Mouse (Mus musculus): ENCODE data around the gene Retn. TPM values are rescaled to one million over a fixed set of nuclear protein-coding genes. Genes with fewer than 3 reads are reported as not detected.

The Retn gene
- polyA plus RNA-seq, 1 experiment from 2014 or later, result 0.39 TPM

GRCm38 (mm10) chr8:3628014-3628413 is 27.6 kb upstream of the Retn start:
- DNase-seq (ENCODE audit: low spot score) (no peak), ATAC-seq (ENCODE audit: low FRiP score) (no peak)
- H3K4me2 ChIP-seq (replicated peaks), result no peak overlapping the region
- no peak overlapping the region for H3K4me3 ChIP-seq (replicated peaks; ENCODE audit: low read length)
- H3K9me3 ChIP-seq (ENCODE audit: control insufficient read depth, low read length), result no peaks in the 10 kb centered on the region
- 31% methylated on average over 5 of the region's 5 CpGs for WGBS
- H3K4me1 ChIP-seq (replicated peaks; ENCODE audit: control insufficient read depth, insufficient read depth, low read length), result peaks cover 5% of the 10 kb centered on the region; the same call in 1 of the 2 replicates
- H3K36me3 ChIP-seq (replicated peaks; ENCODE audit: control insufficient read depth, insufficient read depth), result no peaks in the 10 kb centered on the region
- H3K27me3 ChIP-seq (ENCODE audit: control insufficient read depth, insufficient read depth, low read length), result 0 out of 2 replicates have a peak, but pooled peaks cover 10% of the 10 kb centered on the region
- H3K27ac ChIP-seq, result no peak overlapping the region
- no peak overlapping the region for H3K9ac ChIP-seq

GRCm38 (mm10) chr8:3630647-3631477 is 24.7 kb upstream of the Retn start, which contains the start of gene Stxbp2:
Stxbp2 (plus strand) TSS chr8:3630955.
- Histone ChIP-seq H3K4me2 (replicated peaks) (peak within 1 kb of the TSS; percentile 54), H3K27ac (no peak within 1 kb of the TSS), H3K36me3 (replicated peaks; ENCODE audit: control insufficient read depth, insufficient read depth) (no peaks in the 10 kb centered on the region), H3K4me3 (replicated peaks; ENCODE audit: low read length) (peak within 1 kb of the TSS; percentile 35), H3K9ac (peak within 1 kb of the TSS; percentile 35), H3K9me3 (ENCODE audit: control insufficient read depth, low read length) (no peaks in the 10 kb centered on the region), H3K27me3 (ENCODE audit: control insufficient read depth, insufficient read depth, low read length) (0 out of 2 replicates have a peak, but pooled peaks cover 10% of the 10 kb centered on the region), H3K4me1 (replicated peaks; ENCODE audit: control insufficient read depth, insufficient read depth, low read length) (peaks cover 5% of the 10 kb centered on the region; the same call in 1 of the 2 replicates)
- WGBS, result 6% methylated on average over 45 of the region's 47 CpGs
- DNase-seq (ENCODE audit: low spot score) (peak; percentile 52), ATAC-seq (ENCODE audit: low FRiP score) (peak; percentile 82)

GRCm38 (mm10) chr8:3631478-3631875 is 24.1 kb upstream of the Retn start:
- ATAC-seq (ENCODE audit: low FRiP score), result no peak
- Histone ChIP-seq H3K4me1 (replicated peaks; ENCODE audit: control insufficient read depth, insufficient read depth, low read length) (peaks cover 5% of the 10 kb centered on the region; the same call in 1 of the 2 replicates), H3K4me2 (replicated peaks) (peak overlapping the region; percentile 54), H3K9ac (peak overlapping the region; percentile 35; the same call in 1 of the 2 replicates), H3K27ac (no peak overlapping the region), H3K27me3 (ENCODE audit: control insufficient read depth, insufficient read depth, low read length) (0 out of 2 replicates have a peak, but pooled peaks cover 10% of the 10 kb centered on the region), H3K4me3 (replicated peaks; ENCODE audit: low read length) (peak overlapping the region; percentile 35), H3K9me3 (ENCODE audit: control insufficient read depth, low read length) (no peaks in the 10 kb centered on the region), H3K36me3 (replicated peaks; ENCODE audit: control insufficient read depth, insufficient read depth) (no peaks in the 10 kb centered on the region)
- 26% methylated on average over 8 of the region's 8 CpGs for WGBS
- no peak for DNase-seq (ENCODE audit: low spot score)

GRCm38 (mm10) chr8:3645804-3646203 is 9.8 kb upstream of the Retn start:
- H3K27ac ChIP-seq, result no peak overlapping the region
- no peaks in the 10 kb centered on the region for H3K27me3 ChIP-seq (ENCODE audit: control insufficient read depth, insufficient read depth, low read length)
- no peak overlapping the region for H3K9ac ChIP-seq
- no peak for ATAC-seq (ENCODE audit: low FRiP score)
- H3K4me1 ChIP-seq (replicated peaks; ENCODE audit: control insufficient read depth, insufficient read depth, low read length), result no peaks in the 10 kb centered on the region
- no peak overlapping the region for H3K4me2 ChIP-seq (replicated peaks)
- H3K4me3 ChIP-seq (replicated peaks; ENCODE audit: low read length), result no peak overlapping the region
- 26% methylated on average over 5 of the region's 5 CpGs for WGBS
- no peaks in the 10 kb centered on the region for H3K36me3 ChIP-seq (replicated peaks; ENCODE audit: control insufficient read depth, insufficient read depth)
- H3K9me3 ChIP-seq (ENCODE audit: control insufficient read depth, low read length), result no peaks in the 10 kb centered on the region
- no peak for DNase-seq (ENCODE audit: low spot score)

GRCm38 (mm10) chr8:3646824-3647531 is 8.6 kb upstream of the Retn start:
- no peaks in the 10 kb centered on the region for H3K27me3 ChIP-seq (ENCODE audit: control insufficient read depth, insufficient read depth, low read length)
- no peak overlapping the region for H3K9ac ChIP-seq
- H3K27ac ChIP-seq, result no peak overlapping the region
- 92% methylated on average over 6 of the region's 6 CpGs for WGBS
- no peaks in the 10 kb centered on the region for H3K36me3 ChIP-seq (replicated peaks; ENCODE audit: control insufficient read depth, insufficient read depth)
- no peak for ATAC-seq (ENCODE audit: low FRiP score)
- no peaks in the 10 kb centered on the region for H3K9me3 ChIP-seq (ENCODE audit: control insufficient read depth, low read length)
- no peaks in the 10 kb centered on the region for H3K4me1 ChIP-seq (replicated peaks; ENCODE audit: control insufficient read depth, insufficient read depth, low read length)
- no peak overlapping the region for H3K4me3 ChIP-seq (replicated peaks; ENCODE audit: low read length)
- DNase-seq (ENCODE audit: low spot score), result no peak
- no peak overlapping the region for H3K4me2 ChIP-seq (replicated peaks)

GRCm38 (mm10) chr8:3647561-3647960 is 8.0 kb upstream of the Retn start:
- ATAC-seq (ENCODE audit: low FRiP score) (no peak), DNase-seq (ENCODE audit: low spot score) (no peak)
- H3K27ac ChIP-seq, result no peak overlapping the region
- no peak overlapping the region for H3K4me2 ChIP-seq (replicated peaks)
- H3K27me3 ChIP-seq (ENCODE audit: control insufficient read depth, insufficient read depth, low read length), result no peaks in the 10 kb centered on the region
- H3K9ac ChIP-seq, result no peak overlapping the region
- no peak overlapping the region for H3K4me3 ChIP-seq (replicated peaks; ENCODE audit: low read length)
- 85% methylated on average over 4 of the region's 4 CpGs for WGBS
- no peaks in the 10 kb centered on the region for H3K36me3 ChIP-seq (replicated peaks; ENCODE audit: control insufficient read depth, insufficient read depth)
- H3K9me3 ChIP-seq (ENCODE audit: control insufficient read depth, low read length), result no peaks in the 10 kb centered on the region
- H3K4me1 ChIP-seq (replicated peaks; ENCODE audit: control insufficient read depth, insufficient read depth, low read length), result no peaks in the 10 kb centered on the region

- WGBS, result 62% methylated on average over 2 of the region's 2 CpGs
- no peak overlapping the region for H3K9ac ChIP-seq
Observed at GRCm38 (mm10) chr8:3648268-3648667, 7.3 kb upstream of the Retn start.

GRCm38 (mm10) chr8:3648990-3649389 is 6.6 kb upstream of the Retn start:
- ATAC-seq (ENCODE audit: low FRiP score), result no peak
- WGBS, result 45% methylated on average over 1 of the region's 1 CpGs
- H3K27ac ChIP-seq, result no peak overlapping the region

More at GRCm38 (mm10) chr8:3648268-3648667, 7.3 kb upstream of the Retn start:
- no peak for ATAC-seq (ENCODE audit: low FRiP score)
- no peak overlapping the region for H3K27ac ChIP-seq
- no peaks in the 10 kb centered on the region for H3K27me3 ChIP-seq (ENCODE audit: control insufficient read depth, insufficient read depth, low read length)
- no peaks in the 10 kb centered on the region for H3K36me3 ChIP-seq (replicated peaks; ENCODE audit: control insufficient read depth, insufficient read depth)
- no peaks in the 10 kb centered on the region for H3K4me1 ChIP-seq (replicated peaks; ENCODE audit: control insufficient read depth, insufficient read depth, low read length)
- H3K4me3 ChIP-seq (replicated peaks; ENCODE audit: low read length), result no peak overlapping the region
- H3K4me2 ChIP-seq (replicated peaks), result no peak overlapping the region
- no peaks in the 10 kb centered on the region for H3K9me3 ChIP-seq (ENCODE audit: control insufficient read depth, low read length)
- DNase-seq (ENCODE audit: low spot score), result no peak

GRCm38 (mm10) chr8:3652845-3653244 is 2.7 kb upstream of the Retn start:
- no peaks in the 10 kb centered on the region for H3K36me3 ChIP-seq (replicated peaks; ENCODE audit: control insufficient read depth, insufficient read depth)
- H3K9me3 ChIP-seq (ENCODE audit: control insufficient read depth, low read length), result no peaks in the 10 kb centered on the region
- 71% methylated on average over 3 of the region's 3 CpGs for WGBS
- peaks cover 3% of the 10 kb centered on the region; the same call in 1 of the 2 replicates for H3K4me1 ChIP-seq (replicated peaks; ENCODE audit: control insufficient read depth, insufficient read depth, low read length)
- no peak for ATAC-seq (ENCODE audit: low FRiP score)
- H3K4me2 ChIP-seq (replicated peaks), result no peak overlapping the region
- H3K27ac ChIP-seq, result no peak overlapping the region
- no peaks in the 10 kb centered on the region for H3K27me3 ChIP-seq (ENCODE audit: control insufficient read depth, insufficient read depth, low read length)
- no peak overlapping the region for H3K4me3 ChIP-seq (replicated peaks; ENCODE audit: low read length)
- DNase-seq (ENCODE audit: low spot score), result no peak
- H3K9ac ChIP-seq, result no peak overlapping the region

More at GRCm38 (mm10) chr8:3648990-3649389, 6.6 kb upstream of the Retn start:
- Histone ChIP-seq H3K4me2 (replicated peaks) (no peak overlapping the region), H3K4me3 (replicated peaks; ENCODE audit: low read length) (no peak overlapping the region), H3K36me3 (replicated peaks; ENCODE audit: control insufficient read depth, insufficient read depth) (no peaks in the 10 kb centered on the region), H3K9me3 (ENCODE audit: control insufficient read depth, low read length) (no peaks in the 10 kb centered on the region), H3K4me1 (replicated peaks; ENCODE audit: control insufficient read depth, insufficient read depth, low read length) (no peaks in the 10 kb centered on the region), H3K27me3 (ENCODE audit: control insufficient read depth, insufficient read depth, low read length) (no peaks in the 10 kb centered on the region), H3K9ac (no peak overlapping the region)
- no peak for DNase-seq (ENCODE audit: low spot score)
